Mouse (Mus musculus): ENCODE results near the gene Mansc1.

Gene Mansc1

GRCm38 (mm10) chr6:134601130-134601529, 31.2 kb downstream of the Mansc1 start:
- DNase-seq (ENCODE audit: low spot score in 2 of 2), result no peak

- DNase-seq (ENCODE audit: low spot score in 2 of 2), result no peak
These were observed 33.0 kb downstream of the Mansc1 start for GRCm38 (mm10) chr6:134599239-134599638.

- no peak for DNase-seq (ENCODE audit: low spot score in 2 of 2)
These were observed 34.5 kb downstream of the Mansc1 start for GRCm38 (mm10) chr6:134597651-134598229.

- DNase-seq (ENCODE audit: low spot score in 2 of 2), result peak in 1 of 2 experiments; percentile 21
These were observed 37.5 kb downstream of the Mansc1 start for GRCm38 (mm10) chr6:134594569-134595442.

- no peak for DNase-seq (ENCODE audit: low spot score in 2 of 2)
These were observed 40.7 kb downstream of the Mansc1 start for GRCm38 (mm10) chr6:134591614-134592013.

GRCm38 (mm10) chr6:134586241-134586640, 46.0 kb downstream of the Mansc1 start:
- no peak for DNase-seq (ENCODE audit: low spot score in 2 of 2)

GRCm38 (mm10) chr6:134584616-134585015, 47.7 kb downstream of the Mansc1 start:
- no peak for DNase-seq (ENCODE audit: low spot score in 2 of 2)

- no peak for DNase-seq (ENCODE audit: low spot score in 2 of 2)
These were observed 50.2 kb downstream of the Mansc1 start for GRCm38 (mm10) chr6:134582110-134582509.

GRCm38 (mm10) chr6:134579506-134579905, 52.8 kb downstream of the Mansc1 start:
- no peak for DNase-seq (ENCODE audit: low spot score in 2 of 2)

- DNase-seq (ENCODE audit: low spot score in 2 of 2), result no peak
These were observed 54.2 kb downstream of the Mansc1 start for GRCm38 (mm10) chr6:134578039-134578438.

GRCm38 (mm10) chr6:134575288-134575741, 57.0 kb downstream of the Mansc1 start:
- no peak for DNase-seq (ENCODE audit: low spot score in 2 of 2)

GRCm38 (mm10) chr6:134567986-134568556, 64.2 kb downstream of the Mansc1 start:
- DNase-seq (ENCODE audit: low spot score in 2 of 2), result no peak

GRCm38 (mm10) chr6:134566818-134567485, 65.3 kb downstream of the Mansc1 start, which contains the start of gene Lrp6:
Gene Lrp6, minus strand, starts transcription at chr6:134566965.
- DNase-seq (ENCODE audit: low spot score in 2 of 2), result peak; percentile 71 to 83

GRCm38 (mm10) chr6:134566248-134566817, 66.0 kb downstream of the Mansc1 start:
- peak; percentile 25 to 48 for DNase-seq (ENCODE audit: low spot score in 2 of 2)

GRCm38 (mm10) chr6:134565606-134566247, 66.6 kb downstream of the Mansc1 start:
- DNase-seq (ENCODE audit: low spot score in 2 of 2), result peak; percentile 16 to 17

- no peak for DNase-seq (ENCODE audit: low spot score in 2 of 2)
These were observed 67.7 kb downstream of the Mansc1 start for GRCm38 (mm10) chr6:134564539-134564938.

- DNase-seq (ENCODE audit: low spot score in 2 of 2), result no peak
These were observed 72.7 kb downstream of the Mansc1 start for GRCm38 (mm10) chr6:134559635-134560034.

Measured in spleen, postnatal 10 days (tissue).